Mouse (Mus musculus) urinary bladder, postnatal 36 days (tissue): ENCODE measurements around the gene Gm20897.
"Not testable (repeated sequence)": the region's sequence is repeated elsewhere in the genome, so short reads cannot be mapped to it uniquely, and the experiment has no call there.

ENCODE experiments used
- DNase-seq, 2 experiments: peaks; one replicate each; pipeline ENCODE4 v3.0.0; 2022; ENCODE audit warnings: low spot score in 2 of 2, mixed read lengths in 1 of 2

Gm20897 gene

DNA sequence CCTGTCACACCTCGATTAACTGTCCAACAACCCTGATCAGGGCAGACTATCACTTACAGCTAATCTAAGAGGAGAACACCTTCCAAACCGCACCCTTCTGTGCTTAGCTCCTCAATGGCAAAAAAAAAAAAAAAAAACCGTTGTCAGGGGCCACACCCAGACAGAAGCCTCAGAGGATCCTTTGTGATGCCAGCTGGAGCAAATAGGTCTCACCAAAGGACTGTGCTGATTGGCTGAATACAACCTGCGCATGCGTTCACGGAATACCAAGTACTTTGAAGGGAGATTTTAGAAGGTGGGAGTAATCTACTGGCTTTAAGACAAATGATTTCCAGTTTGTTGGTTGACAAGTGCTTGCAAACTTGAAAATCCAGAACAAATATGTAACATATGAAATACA lies at the start of gene Gm20897:
Gene Gm20897 (minus strand): TSS at position 101 of the 400 bp plus-strand sequence.
- not testable (repeated sequence) for DNase-seq
